Mouse (Mus musculus) adipocyte (in vitro differentiated cells): ENCODE results near the gene Kcnip1.

Source experiments
- DNase-seq: peaks from one replicate; pipeline ENCODE4 v3.0.0-alpha.2; 2016; ENCODE audit warnings: low spot score

The Kcnip1 gene

GRCm38 (mm10) chr11:33986525-33986924 is 6.4 kb downstream of the Kcnip1 start:
- no peak for DNase-seq

GRCm38 (mm10) chr11:33980146-33980545 is 12.8 kb downstream of the Kcnip1 start:
- DNase-seq = no peak

GRCm38 (mm10) chr11:33975121-33975520 is 17.8 kb downstream of the Kcnip1 start:
- no peak for DNase-seq

GRCm38 (mm10) chr11:33974341-33975040 is 18.5 kb downstream of the Kcnip1 start:
- DNase-seq = no peak

GRCm38 (mm10) chr11:33972114-33972513 is 20.8 kb downstream of the Kcnip1 start:
- DNase-seq = no peak

GRCm38 (mm10) chr11:33969199-33969598 is 23.8 kb downstream of the Kcnip1 start:
- DNase-seq = no peak

- DNase-seq = no peak
Observed at GRCm38 (mm10) chr11:33967708-33968107, 25.2 kb downstream of the Kcnip1 start.

GRCm38 (mm10) chr11:33965380-33965779 is 27.6 kb downstream of the Kcnip1 start:
- no peak for DNase-seq

- no peak for DNase-seq
Observed at GRCm38 (mm10) chr11:33962688-33963407, 30.1 kb downstream of the Kcnip1 start, which contains the start of gene Kcnmb1. Gene Kcnmb1 (plus strand): TSS chr11:33963013.

- DNase-seq = no peak
Observed at GRCm38 (mm10) chr11:33962178-33962577, 30.8 kb downstream of the Kcnip1 start.

- DNase-seq = no peak
Observed at GRCm38 (mm10) chr11:33958713-33959112, 34.2 kb downstream of the Kcnip1 start.

- no peak for DNase-seq
Observed at GRCm38 (mm10) chr11:33957595-33957994, 35.4 kb downstream of the Kcnip1 start.

- no peak for DNase-seq
Observed at GRCm38 (mm10) chr11:33956623-33957022, 36.3 kb downstream of the Kcnip1 start.

GRCm38 (mm10) chr11:33955982-33956381 is 37.0 kb downstream of the Kcnip1 start:
- DNase-seq = no peak

- DNase-seq = no peak
Observed at GRCm38 (mm10) chr11:33951684-33952625, 41.0 kb downstream of the Kcnip1 start.

- DNase-seq = no peak
Observed at GRCm38 (mm10) chr11:33951155-33951554, 41.8 kb downstream of the Kcnip1 start.

GRCm38 (mm10) chr11:33946501-33946900 is 46.5 kb downstream of the Kcnip1 start:
- DNase-seq = no peak

GRCm38 (mm10) chr11:33944786-33945328 is 48.1 kb downstream of the Kcnip1 start:
- no peak for DNase-seq

- DNase-seq = no peak
Observed at GRCm38 (mm10) chr11:33944067-33944785, 48.7 kb downstream of the Kcnip1 start.

GRCm38 (mm10) chr11:33943565-33943964 is 49.4 kb downstream of the Kcnip1 start:
- no peak for DNase-seq

GRCm38 (mm10) chr11:33939456-33940113 is 53.4 kb downstream of the Kcnip1 start:
- DNase-seq = no peak
